Mouse (Mus musculus) spleen, postnatal 14 days (tissue): ENCODE results near the gene Farp1.

Experiments
- DNase-seq, 2 experiments: peaks; one replicate each; pipeline ENCODE4 v3.0.0; 2021 to 2022; ENCODE audit warnings: low spot score in 2 of 2

Farp1 gene

DNA sequence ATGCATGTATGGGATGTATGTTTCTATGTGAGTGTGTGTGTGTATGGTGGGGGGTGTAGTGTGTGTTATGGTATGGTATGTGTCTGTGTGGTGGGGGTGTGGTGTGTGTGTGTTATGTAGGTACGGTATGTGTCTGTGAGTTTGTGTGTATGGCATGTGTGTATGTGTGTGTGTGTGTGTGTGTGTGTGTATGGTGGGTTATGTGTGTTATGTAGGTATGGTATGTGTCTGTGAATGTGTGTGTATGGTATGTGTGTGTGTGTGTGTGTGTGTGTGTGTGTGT lies 185.0 kb downstream of the Farp1 start:
- DNase-seq: no peak

GRCm38 (mm10) chr14:121220723-121221122 lies 185.7 kb downstream of the Farp1 start:
- DNase-seq: peak in 1 of 2 experiments; percentile 6

DNA sequence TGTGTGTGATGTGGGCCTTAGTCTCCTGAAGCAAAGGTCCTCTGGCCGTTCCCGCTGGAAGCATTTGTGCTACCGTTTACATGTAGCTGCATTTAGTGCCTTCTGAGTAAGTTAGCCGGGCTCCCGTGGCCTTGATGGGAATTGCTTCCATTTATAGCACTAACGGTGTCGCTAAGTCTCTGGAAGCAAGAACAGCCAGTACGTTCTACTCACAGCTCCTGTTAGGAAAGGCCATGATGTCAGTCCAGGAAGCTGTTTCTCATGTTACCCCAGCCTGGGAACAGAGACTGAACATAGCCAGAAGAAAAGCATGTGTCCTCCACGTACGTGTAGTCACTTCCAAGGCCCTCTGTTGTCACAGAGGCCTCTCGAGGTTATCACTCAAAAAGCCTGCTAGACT lies 190.8 kb downstream of the Farp1 start:
- DNase-seq: no peak

DNA sequence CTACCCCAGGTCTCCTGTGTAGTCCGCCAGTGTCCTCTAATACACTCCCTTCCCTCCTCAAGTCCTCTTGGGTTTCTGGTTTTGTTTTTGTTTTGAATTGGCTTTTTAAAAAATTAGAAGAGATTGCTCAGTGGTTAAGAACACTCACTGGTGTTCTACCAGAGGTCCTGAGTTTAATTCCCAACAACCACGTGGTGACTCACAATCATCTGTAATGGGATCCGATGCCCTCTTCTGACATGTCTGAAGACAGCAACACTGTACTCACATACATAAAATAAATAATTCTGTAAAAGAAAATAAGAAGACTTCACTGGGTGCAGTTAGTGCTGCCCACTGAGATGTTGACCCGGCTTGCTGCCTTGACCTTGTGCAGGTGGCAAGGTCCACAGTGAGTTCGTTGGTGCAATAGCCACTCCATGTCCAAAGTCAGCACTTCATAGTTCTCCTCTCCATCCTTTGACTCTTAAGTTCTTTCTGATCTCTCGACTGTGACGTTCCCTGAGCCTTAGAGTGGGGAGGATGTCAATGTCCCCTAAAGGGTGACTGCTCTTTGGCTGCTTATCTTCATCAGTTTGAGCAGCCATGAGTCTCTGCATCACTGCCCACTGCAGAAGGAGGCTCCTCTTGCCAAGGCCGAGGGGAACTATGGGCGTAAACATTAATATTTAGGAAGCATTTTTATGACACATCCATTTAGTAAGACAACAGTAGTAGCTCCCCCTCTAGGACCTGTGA lies 194.2 kb downstream of the Farp1 start:
- no peak for DNase-seq

DNA sequence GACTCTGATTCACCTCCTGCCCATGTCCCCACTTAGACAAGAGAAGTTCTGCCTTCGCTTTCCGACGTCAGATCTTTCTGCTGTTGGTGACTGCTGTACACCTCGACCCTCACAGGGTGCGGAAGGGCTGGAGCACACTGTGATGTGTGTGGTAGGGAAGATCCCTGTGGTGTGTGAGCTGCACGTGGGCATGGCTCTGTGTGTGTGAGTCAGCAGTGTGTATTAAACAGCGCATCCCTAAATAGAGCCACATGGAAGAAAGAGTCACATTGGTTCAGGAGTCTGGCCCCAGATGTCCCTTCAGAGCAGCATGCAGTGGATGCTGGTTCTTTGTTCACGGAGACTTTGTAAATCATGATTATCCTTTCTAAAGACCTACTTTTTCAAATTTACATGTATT lies 196.2 kb downstream of the Farp1 start:
- DNase-seq: no peak

DNA sequence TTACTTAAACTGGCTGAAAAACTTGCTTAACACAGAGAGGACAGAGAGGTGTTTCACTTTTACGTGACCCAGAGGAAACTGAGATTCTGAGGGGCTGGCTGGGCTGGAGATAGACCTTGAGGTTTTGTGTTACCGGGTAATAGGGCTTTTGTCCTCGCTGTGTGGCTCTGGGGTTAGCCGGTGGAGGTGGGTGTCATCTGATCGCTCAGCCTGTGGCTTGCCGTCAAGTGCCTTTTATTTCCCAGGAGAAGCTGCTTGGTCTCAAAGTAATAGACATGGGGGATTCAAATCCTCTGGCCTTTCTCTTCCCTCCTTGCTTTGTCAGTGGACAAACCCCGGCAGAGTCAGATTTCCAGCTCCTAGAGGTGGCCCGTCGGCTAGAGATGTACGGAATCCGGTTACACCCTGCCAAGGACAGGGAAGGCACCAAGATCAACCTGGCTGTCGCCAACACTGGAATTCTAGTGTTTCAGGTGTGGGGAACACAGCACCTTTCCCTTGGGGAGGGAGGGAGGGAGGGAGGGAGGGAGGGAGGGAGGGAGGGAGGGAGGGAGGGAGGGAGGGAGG lies 199.8 kb downstream of the Farp1 start:
- DNase-seq: no peak

GRCm38 (mm10) chr14:121236736-121237135 lies 201.7 kb downstream of the Farp1 start:
- DNase-seq: no peak

DNA sequence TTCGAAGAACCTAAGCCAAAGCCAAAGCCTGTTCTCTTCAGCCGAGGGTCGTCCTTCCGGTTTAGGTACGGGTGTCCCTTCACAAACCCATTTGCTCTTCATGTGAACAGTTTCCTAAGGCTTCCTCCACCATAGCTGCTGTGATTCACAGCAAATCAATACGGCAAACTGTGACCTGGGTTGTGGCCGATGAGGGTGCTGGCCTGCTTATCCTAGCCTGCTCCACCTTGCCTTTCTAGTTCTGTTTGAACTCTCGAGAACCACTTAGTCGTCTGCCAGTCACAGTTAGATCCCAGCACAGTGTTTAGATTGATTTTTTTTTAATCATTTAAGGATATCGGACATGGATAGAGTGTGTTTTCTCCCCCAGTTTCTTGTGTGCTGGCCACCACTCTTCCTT lies 203.7 kb downstream of the Farp1 start:
- no peak for DNase-seq

GRCm38 (mm10) chr14:121239386-121239785 lies 204.4 kb downstream of the Farp1 start:
- no peak for DNase-seq

GRCm38 (mm10) chr14:121244104-121244503 lies 209.1 kb downstream of the Farp1 start:
- DNase-seq: no peak

- no peak for DNase-seq
Observed at GRCm38 (mm10) chr14:121246048-121246731, 211.2 kb downstream of the Farp1 start.

GRCm38 (mm10) chr14:121247287-121247686 lies 212.3 kb downstream of the Farp1 start:
- DNase-seq: no peak

DNA sequence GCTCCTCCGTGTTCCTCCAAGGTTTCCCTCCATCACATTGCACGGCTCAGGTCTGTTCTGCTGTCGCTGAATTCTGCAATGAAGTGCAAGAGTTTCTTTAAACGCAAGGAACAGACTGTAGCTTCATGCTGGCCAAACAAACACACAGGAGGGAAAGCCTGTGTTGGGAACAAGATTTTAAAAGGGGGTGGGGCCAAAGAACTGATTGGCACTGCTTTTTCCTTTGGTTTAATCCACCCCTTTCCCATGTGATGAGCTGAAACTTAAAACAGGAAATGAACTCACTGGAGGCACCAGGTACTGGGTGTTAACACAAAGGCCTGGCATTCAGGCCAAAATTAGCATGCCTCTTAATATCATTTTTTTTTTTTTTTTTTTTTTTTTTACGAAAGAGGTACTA lies 213.3 kb downstream of the Farp1 start:
- DNase-seq: no peak

DNA sequence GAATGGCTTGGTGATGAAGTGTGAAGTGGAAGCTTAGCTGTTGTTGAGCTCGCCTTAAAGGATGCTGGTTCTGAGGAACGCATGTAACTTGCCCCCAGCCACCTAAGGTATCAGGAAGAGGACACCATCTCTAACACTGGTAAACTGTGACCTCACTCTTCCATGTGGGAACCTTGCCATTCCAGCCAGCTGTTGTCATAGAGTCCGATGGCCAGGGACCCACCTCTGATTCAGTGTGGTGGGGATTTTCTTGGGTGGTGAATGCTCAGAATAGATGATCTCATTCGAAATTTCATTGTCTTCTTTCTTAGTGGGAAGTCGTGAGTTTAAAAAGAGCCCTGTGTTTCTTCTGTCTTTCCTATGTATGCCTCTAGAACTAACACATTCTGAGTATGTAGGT lies 216.1 kb downstream of the Farp1 start:
- no peak for DNase-seq

- no peak for DNase-seq
Observed at GRCm38 (mm10) chr14:121251708-121252107, 216.7 kb downstream of the Farp1 start.

- DNase-seq: no peak
Observed at GRCm38 (mm10) chr14:121252542-121252941, 217.5 kb downstream of the Farp1 start.

DNA sequence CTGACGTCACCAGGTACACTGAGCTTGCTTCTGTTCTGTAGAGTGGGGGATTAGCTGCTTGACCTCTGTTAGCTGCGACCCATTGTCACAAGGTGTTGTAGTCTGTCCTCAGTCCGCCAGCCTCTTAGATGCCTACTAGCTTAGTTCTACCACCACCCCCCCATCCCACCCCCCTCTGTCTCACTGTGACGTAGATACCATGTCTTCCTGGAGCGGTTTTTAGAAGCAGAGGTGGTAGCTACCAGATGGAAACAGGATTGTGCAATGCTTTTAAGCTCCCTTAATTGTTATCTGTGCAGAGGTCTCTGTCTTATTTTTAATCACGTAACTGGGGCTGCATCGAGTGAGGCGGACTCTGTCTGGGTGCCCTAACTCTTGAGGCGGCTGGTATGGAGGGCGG lies 219.9 kb downstream of the Farp1 start:
- DNase-seq: no peak

DNA sequence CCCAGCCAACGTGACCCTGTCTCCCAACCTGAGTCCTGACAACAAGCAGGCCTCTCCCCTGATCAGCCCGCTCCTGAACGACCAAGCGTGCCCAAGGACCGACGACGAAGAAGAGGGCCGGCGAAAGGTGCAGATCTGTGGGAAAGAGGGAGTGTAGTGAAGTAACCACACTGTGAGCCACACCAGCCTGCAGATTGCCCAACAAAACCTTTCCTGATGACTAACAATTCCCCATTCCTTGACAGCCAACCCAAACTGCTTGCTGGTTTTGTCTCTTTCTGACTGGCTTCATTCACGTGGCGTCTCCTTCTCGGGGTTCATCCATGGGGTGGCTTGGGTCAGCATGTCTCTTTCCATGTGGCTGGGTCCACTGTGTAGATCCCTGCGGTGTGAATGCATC lies 220.5 kb downstream of the Farp1 start:
- no peak for DNase-seq

DNA sequence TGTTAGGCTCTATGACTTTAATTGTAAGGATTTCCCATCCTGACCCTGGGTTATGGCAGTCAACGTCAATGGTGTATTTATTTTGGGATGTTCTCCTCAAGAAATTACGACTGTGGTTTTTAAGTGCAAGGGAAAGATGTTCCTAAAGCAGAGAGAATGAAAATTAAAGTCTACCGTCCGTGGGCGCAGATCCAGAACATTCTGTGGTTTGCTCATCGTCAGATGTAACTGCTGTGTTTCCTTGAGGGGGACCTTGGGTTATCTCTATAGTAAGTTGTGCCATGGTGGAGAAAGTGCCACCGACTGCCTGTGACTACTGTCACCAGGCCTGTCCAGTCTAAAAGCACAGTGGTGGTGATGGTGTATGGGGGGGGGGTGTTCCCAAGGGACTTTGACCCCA lies 221.9 kb downstream of the Farp1 start:
- DNase-seq: no peak

- DNase-seq: no peak
Observed at GRCm38 (mm10) chr14:121259332-121259731, 224.3 kb downstream of the Farp1 start.

- DNase-seq: peak in 1 of 2 experiments; percentile 23
Observed at GRCm38 (mm10) chr14:121259789-121260188, 224.8 kb downstream of the Farp1 start.

GRCm38 (mm10) chr14:121261229-121261879 lies 226.4 kb downstream of the Farp1 start:
- DNase-seq: no peak

DNA sequence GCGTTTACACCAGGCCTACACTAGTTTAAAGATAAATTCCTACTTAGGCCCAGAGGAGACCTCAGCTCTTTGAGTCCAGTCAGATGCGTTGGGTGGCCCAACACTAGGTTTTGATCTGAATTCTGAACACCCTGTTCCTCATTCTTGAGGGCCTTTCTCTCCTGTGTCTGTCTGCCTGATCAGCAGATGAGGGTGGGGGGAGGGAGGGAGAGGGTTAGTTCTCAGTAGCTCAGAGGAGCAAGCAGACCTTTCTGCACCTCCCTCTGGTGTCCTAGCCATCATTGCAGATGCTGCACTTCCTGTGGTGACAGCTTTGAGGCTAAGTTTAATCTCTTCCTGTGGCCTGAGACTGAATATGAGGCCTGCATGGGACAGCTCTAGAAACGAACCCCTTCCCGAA lies 227.6 kb downstream of the Farp1 start:
- DNase-seq: no peak
